9 mouse cellular contexts compared by ENCODE assay signal in genomic region chr7:112237868-112238267, GRCm38 (mm10). TPM values are rescaled to one million over a fixed set of nuclear protein-coding genes. Genes with fewer than 3 reads are reported as not detected.
DNase-seq lines count a peak whose midpoint lies in the region; ATAC-seq and TF ChIP-seq lines count a peak whose summit lies in the region.
"Had no signal": no experiment of that assay in that cellular context is flagged by ENCODE, and none has a peak within 500 bp of the region (broad histone marks: within the 10 kb centered on the region; RNA-seq: fewer than 3 reads in every experiment).

No protein-coding gene starts in this region.

- no peak overlapping the region for H3K9ac ChIP-seq in forebrain, embryonic 14.5 days (ENCODE audit: low read length)
- H3K9ac ChIP-seq in forebrain, embryonic 16.5 days (replicated peaks; ENCODE audit: low read depth, low read length) = no peak overlapping the region
- no peak overlapping the region for H3K9ac ChIP-seq in lung, embryonic 14.5 days
- H3K9ac ChIP-seq in kidney, embryonic 16.5 days (replicated peaks; ENCODE audit: low read length) = no peak overlapping the region
- H3K9ac ChIP-seq in hindbrain, embryonic 14.5 days = no peak overlapping the region

- H3K27ac ChIP-seq in forebrain, embryonic 14.5 days (ENCODE audit: low read depth, low read length) = no peak overlapping the region
- H3K27ac ChIP-seq in forebrain, embryonic 16.5 days (ENCODE audit: low read length) = no peak overlapping the region
- H3K27ac ChIP-seq in lung, embryonic 14.5 days (ENCODE audit: low read depth) = no peak overlapping the region
- peak overlapping the region; percentile 13; the same call in 1 of the 2 replicates for H3K27ac ChIP-seq in kidney, embryonic 16.5 days (ENCODE audit: low read length)
- no peak overlapping the region for H3K27ac ChIP-seq in hindbrain, embryonic 14.5 days
- H3K27ac ChIP-seq: macrophage had no signal

- WGBS in forebrain, embryonic 14.5 days = 73% methylated on average over 3 of the region's 3 CpGs
- 61% methylated on average over 3 of the region's 3 CpGs for WGBS in forebrain, embryonic 16.5 days
- 41% methylated on average over 3 of the region's 3 CpGs for WGBS in lung, embryonic 14.5 days
- WGBS in kidney, embryonic 16.5 days = 40% methylated on average over 3 of the region's 3 CpGs
- 48% methylated on average over 3 of the region's 3 CpGs for WGBS in hindbrain, embryonic 14.5 days

- DNase-seq in forebrain, embryonic 14.5 days (ENCODE audit: low spot score) = peak; percentile 22
- DNase-seq in lung, embryonic 14.5 days = peak; percentile 51
- no peak for DNase-seq in lung, postnatal 14 days
- peak; percentile 29 for DNase-seq in skeletal muscle tissue, adult 2 months (ENCODE audit: low read depth, low spot score)
- DNase-seq in hindbrain, embryonic 14.5 days (ENCODE audit: low spot score) = no peak

- ATAC-seq in forebrain, embryonic 14.5 days = no peak
- no peak for ATAC-seq in forebrain, embryonic 16.5 days
- no peak for ATAC-seq in lung, embryonic 14.5 days (ENCODE audit: insufficient read depth)
- peak; percentile 14; the same call in 1 of the 2 replicates for ATAC-seq in kidney, embryonic 16.5 days (ENCODE audit: low FRiP score, low TSS enrichment)
- no peak for ATAC-seq in activated CD4-positive, CD25-positive, alpha-beta regulatory T cell, adult 4 months
- ATAC-seq in hindbrain, embryonic 14.5 days (ENCODE audit: low FRiP score) = no peak

- H3K36me3 ChIP-seq in forebrain, embryonic 14.5 days (ENCODE audit: control insufficient read depth, insufficient read depth, low read length) = no peaks in the 10 kb centered on the region
- no peaks in the 10 kb centered on the region for H3K36me3 ChIP-seq in forebrain, embryonic 16.5 days (ENCODE audit: control insufficient read depth, insufficient read depth)
- H3K36me3 ChIP-seq in lung, embryonic 14.5 days (ENCODE audit: insufficient read depth) = peaks cover 3% of the 10 kb centered on the region; the same call in 1 of the 2 replicates
- no peaks in the 10 kb centered on the region for H3K36me3 ChIP-seq in kidney, embryonic 16.5 days (ENCODE audit: insufficient read depth, low read length)
- no peaks in the 10 kb centered on the region for H3K36me3 ChIP-seq in hindbrain, embryonic 14.5 days (replicated peaks; ENCODE audit: control insufficient read depth, insufficient read depth)

- no peak overlapping the region for H3K4me2 ChIP-seq in forebrain, embryonic 14.5 days (ENCODE audit: low read length)
- no peak overlapping the region for H3K4me2 ChIP-seq in forebrain, embryonic 16.5 days (ENCODE audit: low read length)
- H3K4me2 ChIP-seq in lung, embryonic 14.5 days = no peak overlapping the region
- no peak overlapping the region for H3K4me2 ChIP-seq in kidney, embryonic 16.5 days (replicated peaks; ENCODE audit: low read depth, low read length)
- no peak overlapping the region for H3K4me2 ChIP-seq in hindbrain, embryonic 14.5 days (replicated peaks)

- peaks cover 9% of the 10 kb centered on the region; the same call in 1 of the 2 replicates for H3K4me1 ChIP-seq in forebrain, embryonic 14.5 days (ENCODE audit: control insufficient read depth, insufficient read depth, low read length)
- peaks cover 29% of the 10 kb centered on the region for H3K4me1 ChIP-seq in forebrain, embryonic 16.5 days (replicated peaks; ENCODE audit: control insufficient read depth, insufficient read depth, low read length)
- H3K4me1 ChIP-seq in lung, embryonic 14.5 days (ENCODE audit: insufficient read depth) = peaks cover 5% of the 10 kb centered on the region; the same call in 1 of the 2 replicates
- H3K4me1 ChIP-seq in kidney, embryonic 16.5 days (ENCODE audit: insufficient read depth, low read length) = peaks cover 20% of the 10 kb centered on the region
- peaks cover 11% of the 10 kb centered on the region for H3K4me1 ChIP-seq in hindbrain, embryonic 14.5 days (replicated peaks; ENCODE audit: control insufficient read depth, insufficient read depth, low read length)

- no peak overlapping the region for H3K4me3 ChIP-seq in forebrain, embryonic 14.5 days (ENCODE audit: low read depth, low read length)
- H3K4me3 ChIP-seq in forebrain, embryonic 16.5 days (replicated peaks; ENCODE audit: low read length) = no peak overlapping the region
- no peak overlapping the region for H3K4me3 ChIP-seq in lung, embryonic 14.5 days (ENCODE audit: low read depth, low read length)
- H3K4me3 ChIP-seq in kidney, embryonic 16.5 days (ENCODE audit: low read length) = no peak overlapping the region
- H3K4me3 ChIP-seq in hindbrain, embryonic 14.5 days (replicated peaks; ENCODE audit: low read length) = no peak overlapping the region

- H3K27me3 ChIP-seq in forebrain, embryonic 14.5 days (replicated peaks; ENCODE audit: control insufficient read depth, insufficient read depth, low read length) = no peaks in the 10 kb centered on the region
- no peaks in the 10 kb centered on the region for H3K27me3 ChIP-seq in forebrain, embryonic 16.5 days (replicated peaks; ENCODE audit: control insufficient read depth, insufficient read depth, low read length)
- H3K27me3 ChIP-seq in lung, embryonic 14.5 days (ENCODE audit: insufficient read depth, low read length) = no peaks in the 10 kb centered on the region
- no peaks in the 10 kb centered on the region for H3K27me3 ChIP-seq in kidney, embryonic 16.5 days (ENCODE audit: insufficient read depth, low read length)
- no peaks in the 10 kb centered on the region for H3K27me3 ChIP-seq in hindbrain, embryonic 14.5 days (ENCODE audit: control insufficient read depth, insufficient read depth, low read length)

- H3K9me3 ChIP-seq in forebrain, embryonic 14.5 days (replicated peaks; ENCODE audit: control insufficient read depth, low read length) = no peaks in the 10 kb centered on the region
- no peaks in the 10 kb centered on the region for H3K9me3 ChIP-seq in forebrain, embryonic 16.5 days (ENCODE audit: control insufficient read depth, low read length)
- no peaks in the 10 kb centered on the region for H3K9me3 ChIP-seq in lung, embryonic 14.5 days (ENCODE audit: low read depth, low read length)
- no peaks in the 10 kb centered on the region for H3K9me3 ChIP-seq in kidney, embryonic 16.5 days (ENCODE audit: low read length)
- no peaks in the 10 kb centered on the region for H3K9me3 ChIP-seq in hindbrain, embryonic 14.5 days (ENCODE audit: control insufficient read depth, low read length)

- TF ChIP-seq CTCF in lung, embryonic 14.5 days (IDR thresholded peaks at IDR 0.05; ENCODE audit: low read depth) = no peak

RNA-seq across cellular contexts. Expression of gene Mical2, which starts 12.2 kb away (rescaled TPM):
- 2.6 and 6.2 TPM in 2 replicates for polyA plus RNA-seq in forebrain, embryonic 14.5 days (2014; fragmentation: Nextera tagmentation; extraction: Ambion mirVana)
- 10.0 and 11.1 TPM in 2 replicates for polyA plus RNA-seq in forebrain, embryonic 16.5 days (2015; fragmentation: Nextera tagmentation; extraction: Ambion mirVana)
- polyA plus RNA-seq in lung, embryonic 14.5 days (2014; fragmentation: Nextera tagmentation; extraction: Ambion mirVana) = 15.3 and 18.3 TPM in 2 replicates
- polyA plus RNA-seq in kidney, embryonic 16.5 days (2015; fragmentation: Nextera tagmentation; extraction: Ambion mirVana) = 7.9 and 8.3 TPM in 2 replicates
- polyA plus RNA-seq in activated CD4-positive, CD25-positive, alpha-beta regulatory T cell, adult 4 months (2017; shearing (Covaris generic)) = 1 to 10 TPM; 1.2 to 3.0 TPM
- polyA plus RNA-seq in hindbrain, embryonic 14.5 days (2014; fragmentation: Nextera tagmentation; extraction: Ambion mirVana) = 3.8 and 4.0 TPM in 2 replicates

Comparison
In these comparisons a context has a peak if more than half of its experiments do, and no peak if none do; other contexts are left out.
1. DNase-seq: peak in forebrain, embryonic 14.5 days (single experiment), lung, embryonic 14.5 days (single experiment) and skeletal muscle tissue, adult 2 months (single experiment); none in lung, postnatal 14 days (single experiment) and hindbrain, embryonic 14.5 days (single experiment).